Mouse (Mus musculus) gastrocnemius, adult 2 months (tissue): ENCODE measurements around the gene Taok1. TPM values are rescaled to one million over a fixed set of nuclear protein-coding genes. Genes with fewer than 3 reads are reported as not detected.
"Not testable (repeated sequence)": the region's sequence is repeated elsewhere in the genome, so short reads cannot be mapped to it uniquely, and the experiment has no call there.

Source experiments
- DNase-seq: peaks from one replicate; pipeline ENCODE4 v3.0.0; 2022
- H3K27ac ChIP-seq: fragments of 200-600 bp; 2 replicates; pipeline ENCODE4 v1.8.1; 2022; ENCODE audit warnings: mild to moderate bottlenecking
- H3K4me3 ChIP-seq: fragments of 200-600 bp; 2 replicates; pipeline ENCODE4 v1.8.1; 2022; ENCODE audit warnings: mild to moderate bottlenecking, moderate library complexity
- CTCF ChIP-seq: fragments of 200-600 bp; IDR thresholded peaks from 2 replicates; pipeline ENCODE4 v1.8.1; 2022; ENCODE audit warnings: antibody characterized with exemption, mild to moderate bottlenecking, moderate library complexity
- intact Hi-C: fragments of 180-260 bp; cut with DNase I; formaldehyde crosslinking; loops from one replicate; pipeline ENCODE4 v1.15.1; 2025
- long read RNA-seq, 2 experiments: library from polyadenylated mRNA; stranded (forward); transcript quantifications; one replicate each; pipeline ENCODE4 v2.0.0; 2021
- total RNA-seq, 2 experiments: library from RNA; stranded (reverse); gene quantifications; 2 replicates each; pipeline ENCODE4 v1.2.3; 2021

The Taok1 gene
- total RNA-seq: 10 to 100 TPM; 37.7 to 48.4 TPM
- long read RNA-seq, experiment 1, full-length matches to known transcripts: 2 of 13 reads
- long read RNA-seq, experiment 1, partial matches to known transcripts: 1 of 13 reads
- long read RNA-seq, experiment 1, other reads (novel, unspliced or antisense): 10 of 13 reads
- long read RNA-seq, experiment 2, partial matches to known transcripts: 6 of 14 reads
- long read RNA-seq, experiment 2, other reads (novel, unspliced or antisense): 8 of 14 reads

DNA sequence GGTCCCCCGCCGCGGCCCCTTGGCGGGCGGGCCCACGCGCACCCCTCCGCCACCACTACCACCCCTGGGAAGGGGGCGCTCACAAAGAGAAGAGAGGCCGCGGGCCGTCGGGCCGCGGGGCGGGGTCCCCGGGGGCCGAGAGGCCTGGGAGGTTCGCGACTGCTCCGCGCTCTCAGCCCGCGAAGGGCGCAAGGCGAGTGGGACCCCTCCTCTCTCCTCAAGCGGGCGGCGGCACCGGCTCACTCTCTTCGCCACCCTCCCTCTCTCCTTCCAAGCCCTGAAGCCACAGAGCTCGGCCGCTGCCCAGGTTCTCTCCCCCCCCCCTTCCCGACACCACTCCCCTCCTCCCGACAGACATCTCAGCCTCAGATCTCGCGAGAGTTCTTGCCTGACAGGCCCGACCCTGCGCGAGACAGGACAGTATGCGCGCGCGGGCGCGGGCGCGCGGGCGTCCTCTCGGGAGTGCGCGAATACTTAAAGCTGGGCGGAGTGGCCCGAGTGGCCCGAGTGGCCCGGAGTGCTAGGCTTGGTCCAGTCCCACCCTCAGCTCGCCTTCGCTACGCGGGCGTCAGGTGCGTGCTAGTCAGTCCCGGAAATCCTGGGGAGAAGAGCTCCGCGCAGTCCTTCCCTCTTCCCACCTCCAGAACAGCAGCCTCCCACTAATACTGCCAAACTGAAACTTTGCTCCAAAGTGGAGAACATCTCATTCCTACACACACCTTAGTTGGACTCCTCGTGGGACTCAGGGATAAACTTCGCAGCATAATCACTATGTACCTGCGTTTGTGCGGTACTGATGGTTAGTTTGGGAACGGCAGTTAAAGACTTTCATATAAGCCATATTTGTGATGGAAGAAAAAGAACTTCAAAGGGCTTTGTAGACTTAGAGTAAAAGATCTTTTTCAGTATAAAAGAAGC lies at the start of gene Taok1:
TSS of gene Taok1 (minus strand) at position 278 of the 918 bp plus-strand sequence.
- TF ChIP-seq CTCF: no peak
- intact Hi-C loops: loop anchor here (2.0 to 5.0 kb wide), 2 partner anchors 21 to 95 kb away; no protein-coding TSS in a partner anchor
- DNase-seq: peak; percentile 98
- H3K4me3 ChIP-seq: peak within 1 kb of the TSS; percentile 98
- H3K27ac ChIP-seq: peak within 1 kb of the TSS; percentile 99

DNA sequence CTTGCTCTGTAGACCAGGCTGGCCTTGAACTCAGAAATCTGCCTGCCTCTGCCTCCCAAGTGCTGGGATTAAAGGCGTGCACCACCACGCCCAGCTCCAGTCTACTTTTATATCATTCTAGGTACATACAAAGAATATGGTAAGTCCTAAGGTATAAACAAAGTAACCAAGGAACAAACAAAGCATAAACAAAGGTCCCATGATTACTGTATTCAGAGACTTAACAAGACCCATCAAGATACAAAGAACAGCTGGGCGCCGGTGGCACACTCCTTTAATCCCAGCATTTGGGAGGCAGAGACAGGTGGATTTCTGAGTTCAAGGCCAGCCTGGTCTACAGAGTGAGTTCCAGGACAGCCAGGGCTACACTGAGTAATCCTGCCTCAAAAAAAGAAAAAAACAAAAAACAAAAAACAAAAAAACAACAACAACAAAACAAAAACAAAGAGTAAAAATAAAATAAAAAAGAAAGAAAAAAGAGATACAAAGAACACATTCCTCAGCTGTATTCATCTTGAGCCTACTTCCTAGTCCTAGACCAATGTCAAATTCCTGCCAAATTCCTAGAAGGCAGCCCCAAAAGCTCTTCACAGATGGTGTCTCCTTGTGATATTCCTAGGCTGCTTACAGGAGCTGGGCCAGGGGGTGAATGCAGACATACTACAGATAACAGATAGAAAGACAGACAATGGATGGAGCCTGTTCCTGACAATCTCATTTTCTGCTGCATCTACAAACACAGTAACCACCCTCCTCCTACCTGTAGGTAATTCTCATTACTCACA lies 46.0 kb upstream of the Taok1 start:
- H3K27ac ChIP-seq, H3K4me3 ChIP-seq, intact Hi-C loops, DNase-seq: not testable (repeated sequence)

GRCm38 (mm10) chr11:77652484-77652883 lies 44.9 kb upstream of the Taok1 start:
- no peak for DNase-seq
- no peak overlapping the region for H3K4me3 ChIP-seq
- no peak overlapping the region for H3K27ac ChIP-seq
- no peak for TF ChIP-seq CTCF
- intact Hi-C loops: no loop called here

DNA sequence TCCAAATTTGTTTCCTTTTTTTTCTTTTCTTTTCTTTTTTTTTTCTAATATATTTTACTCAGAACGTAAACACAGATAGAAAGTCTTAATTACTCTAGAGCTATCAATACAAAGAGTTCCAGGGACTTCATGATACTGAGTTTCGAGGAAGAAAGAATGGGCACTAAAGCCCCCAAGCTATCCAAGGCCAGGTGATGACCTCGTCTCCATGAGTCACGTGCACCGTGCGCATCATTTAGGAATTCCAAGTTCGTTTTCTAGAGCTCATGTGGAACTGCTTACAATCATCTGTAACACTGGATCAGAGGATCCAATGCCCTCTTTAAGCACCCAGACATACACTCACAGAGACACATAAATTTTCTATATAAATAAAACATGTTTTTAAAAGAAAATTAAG lies 41.3 kb upstream of the Taok1 start:
- no peak for DNase-seq
- no peak for TF ChIP-seq CTCF
- Histone ChIP-seq H3K27ac (no peak overlapping the region), H3K4me3 (no peak overlapping the region)
- intact Hi-C loops: no loop called here

- peak; percentile 66 for DNase-seq
- TF ChIP-seq CTCF: no peak
- Histone ChIP-seq H3K4me3 (no peak overlapping the region), H3K27ac (peak overlapping the region; percentile 20; the same call in 1 of the 2 replicates)
- intact Hi-C loops: no loop called here
These were observed 37.9 kb upstream of the Taok1 start for GRCm38 (mm10) chr11:77645481-77645880.

- no peak for TF ChIP-seq CTCF
- H3K27ac ChIP-seq: no peak overlapping the region
- DNase-seq: no peak
- no peak overlapping the region for H3K4me3 ChIP-seq
- intact Hi-C loops: no loop called here
These were observed 33.8 kb upstream of the Taok1 start for GRCm38 (mm10) chr11:77641390-77641789.

GRCm38 (mm10) chr11:77630257-77630670 lies 22.6 kb upstream of the Taok1 start:
- Histone ChIP-seq H3K27ac (peak overlapping the region; percentile 79), H3K4me3 (peak overlapping the region; percentile 70)
- DNase-seq: peak; percentile 78
- peak; percentile 91 for TF ChIP-seq CTCF
- intact Hi-C loops: loop anchor here (5.0 kb wide), 1 partner anchor 123 kb away; no protein-coding TSS in a partner anchor

DNA sequence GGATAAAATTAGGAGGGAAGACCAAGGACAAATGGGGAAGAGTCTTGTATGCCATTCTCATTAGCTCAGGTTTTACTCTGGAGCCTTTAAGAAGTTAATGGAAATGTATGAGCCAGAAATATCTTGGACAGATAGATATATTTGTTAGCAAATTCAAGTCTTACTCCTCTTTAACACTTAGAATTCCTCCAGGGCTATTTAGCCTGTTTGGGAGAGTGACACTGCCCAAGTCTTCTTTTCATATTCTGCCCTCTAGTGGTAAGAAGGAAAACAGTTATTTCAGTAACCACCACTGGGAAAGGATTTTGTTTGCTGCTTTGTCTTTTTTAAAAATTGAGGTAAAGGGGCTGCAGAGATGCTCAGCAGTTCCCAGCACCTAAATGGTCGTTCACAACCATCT lies 21.9 kb upstream of the Taok1 start:
- TF ChIP-seq CTCF: peak; percentile 85
- DNase-seq: no peak
- H3K4me3 ChIP-seq: no peak overlapping the region
- no peak overlapping the region for H3K27ac ChIP-seq
- intact Hi-C loops: loop anchor here (2.0 to 10.0 kb wide), 3 partner anchors 21 to 315 kb away; no protein-coding TSS in a partner anchor

- Histone ChIP-seq H3K4me3 (no peak overlapping the region), H3K27ac (no peak overlapping the region)
- intact Hi-C loops: loop anchor here (5.0 to 10.0 kb wide), 2 partner anchors 55 to 312 kb away; no protein-coding TSS in a partner anchor
- TF ChIP-seq CTCF: no peak
- no peak for DNase-seq
These were observed 19.3 kb upstream of the Taok1 start for GRCm38 (mm10) chr11:77626596-77627535.

DNA sequence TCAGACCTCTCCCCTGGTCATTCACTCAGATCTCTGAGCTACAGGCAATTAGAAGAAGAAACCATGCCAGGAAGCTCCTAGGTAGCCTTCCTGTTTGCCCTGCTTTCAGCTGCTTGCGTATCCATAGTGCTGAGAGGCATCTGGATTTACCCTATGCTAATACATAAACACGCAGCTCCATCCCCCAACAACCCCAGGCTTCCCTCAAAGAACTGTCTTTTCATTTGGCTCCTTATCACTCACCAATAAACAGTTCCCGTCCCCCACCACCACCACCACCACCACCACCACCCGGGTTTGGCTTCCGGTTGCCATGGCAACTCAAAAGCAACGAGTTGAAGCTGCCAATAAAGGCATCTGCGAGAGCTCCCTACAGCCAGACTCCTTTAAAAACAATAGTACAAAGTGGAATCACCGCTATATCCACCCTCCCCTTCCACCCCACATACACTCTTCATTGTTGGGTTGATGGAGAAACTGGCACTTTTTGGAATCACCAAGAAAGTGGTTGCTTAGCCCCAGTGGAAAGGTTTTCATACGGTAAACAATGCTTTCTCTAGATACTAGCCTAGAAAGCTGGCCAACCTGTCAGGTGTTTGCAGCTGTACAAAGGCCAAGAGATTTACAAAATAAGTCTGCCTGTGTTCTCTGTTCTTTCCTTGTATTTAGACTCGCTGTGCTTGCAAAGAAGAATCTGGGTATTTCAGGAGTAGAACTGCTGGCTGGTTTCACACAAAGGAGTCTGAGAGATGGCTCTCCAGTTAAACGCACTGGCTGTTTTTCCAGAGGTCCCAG lies 17.6 kb upstream of the Taok1 start:
- Histone ChIP-seq H3K4me3 (peak overlapping the region; percentile 66), H3K27ac (no peak overlapping the region)
- intact Hi-C loops: loop anchor here (5.0 to 10.0 kb wide), 2 partner anchors 53 to 310 kb away; no protein-coding TSS in a partner anchor
- peak; percentile 25 for DNase-seq
- TF ChIP-seq CTCF: no peak
